Mouse (Mus musculus) intestine, embryonic 14.5 days (tissue): ENCODE measurements around the gene Fxyd3. TPM values are rescaled to one million over a fixed set of nuclear protein-coding genes. Genes with fewer than 3 reads are reported as not detected.

Experiments used
- ATAC-seq: fragments of 200-750 bp; cut with Nextera tagmentation; replicated peaks from 2 replicates; pipeline ENCODE4 v1.8.0; 2017; ENCODE audit warnings: low read depth, moderate number of reproducible peaks, moderate TSS enrichment, moderate library complexity; ENCODE audit not compliant: low FRiP score, low TSS enrichment
- DNase-seq: peaks from one replicate; pipeline ENCODE4 v3.0.0-alpha.2; 2018; ENCODE audit warnings: low spot score
- H3K27ac ChIP-seq: fragments of 300-500 bp; sonication (generic); 2 replicates; pipeline ENCODE4 v1.5.1; 2014; ENCODE audit warnings: low read depth, mild to moderate bottlenecking, control low read depth
- H3K27me3 ChIP-seq: fragments of 300-500 bp; sonication (generic); replicated peaks from 2 replicates; pipeline ENCODE4 v1.6.1; 2014; ENCODE audit warnings: low read length, control low read depth; ENCODE audit not compliant: control insufficient read depth, insufficient read depth
- H3K36me3 ChIP-seq: fragments of 300-500 bp; sonication (generic); 2 replicates; pipeline ENCODE4 v1.6.1; 2014; ENCODE audit warnings: low read length, control low read depth; ENCODE audit not compliant: control insufficient read depth, insufficient read depth
- H3K4me1 ChIP-seq: fragments of 300-500 bp; sonication (generic); replicated peaks from 2 replicates; pipeline ENCODE4 v1.6.1; 2014; ENCODE audit warnings: low read length, control low read depth, mixed read lengths; ENCODE audit not compliant: control insufficient read depth, insufficient read depth
- H3K4me2 ChIP-seq: fragments of 300-500 bp; sonication (generic); 2 replicates; pipeline ENCODE4 v1.6.1; 2014; ENCODE audit warnings: low read length
- H3K4me3 ChIP-seq: fragments of 300-500 bp; sonication (generic); 2 replicates; pipeline ENCODE4 v1.5.1; 2014; ENCODE audit warnings: low read depth, low read length, control low read depth, mixed read lengths
- H3K9ac ChIP-seq: fragments of 300-500 bp; sonication (generic); 2 replicates; pipeline ENCODE4 v1.6.1; 2014; ENCODE audit warnings: mild to moderate bottlenecking, low read length
- H3K9me3 ChIP-seq: fragments of 300-500 bp; sonication (generic); 2 replicates; pipeline ENCODE4 v1.6.1; 2016; ENCODE audit warnings: low read length, control low read depth; ENCODE audit not compliant: control insufficient read depth
- WGBS: fragments of 180-500 bp; shearing (Covaris S2); extraction: QIAGEN DNeasy Blood & Tissue Kit; methylation state at CpG from one replicate; pipeline ENCODE4 v1.1.7; 2014; 5-methylcytosine and 5-hydroxymethylcytosine counted together
- polyA plus RNA-seq: library from polyadenylated mRNA; unstranded; fragments of >200 nt; fragmentation: Nextera tagmentation; extraction: Ambion mirVana; gene quantifications from 2 replicates; pipeline ENCODE4 v1.2.1, GENCODE M21; 2014

The Fxyd3 gene
- polyA plus RNA-seq, 1 experiment from 2014 or later: 71.5 TPM

GRCm38 (mm10) chr7:31072326-31072725, 4.2 kb downstream of the Fxyd3 start:
- Histone ChIP-seq H3K9ac (no peak overlapping the region), H3K4me1 (peaks cover 8% of the 10 kb centered on the region), H3K27me3 (no peaks in the 10 kb centered on the region), H3K4me2 (peak overlapping the region; percentile 6; the same call in 1 of the 2 replicates), H3K27ac (peak overlapping the region; percentile 51; the same call in 1 of the 2 replicates), H3K36me3 (no peaks in the 10 kb centered on the region), H3K4me3 (no peak overlapping the region), H3K9me3 (no peaks in the 10 kb centered on the region)
- 24% methylated on average over 9 of the region's 9 CpGs for WGBS
- DNase-seq (no peak), ATAC-seq (no peak)

- WGBS: 83% methylated on average over 6 of the region's 6 CpGs
- no peak for ATAC-seq
- Histone ChIP-seq H3K9me3 (no peaks in the 10 kb centered on the region), H3K27me3 (no peaks in the 10 kb centered on the region), H3K27ac (no peak overlapping the region), H3K4me2 (no peak overlapping the region), H3K4me3 (no peak overlapping the region), H3K4me1 (peaks cover 8% of the 10 kb centered on the region), H3K36me3 (no peaks in the 10 kb centered on the region), H3K9ac (no peak overlapping the region)
- DNase-seq: no peak
Measured at GRCm38 (mm10) chr7:31070324-31070723, 6.2 kb downstream of the Fxyd3 start.

- no peak overlapping the region for H3K4me3 ChIP-seq
- no peaks in the 10 kb centered on the region for H3K27me3 ChIP-seq
- no peak overlapping the region for H3K4me2 ChIP-seq
- no peaks in the 10 kb centered on the region for H3K9me3 ChIP-seq
- DNase-seq (no peak), ATAC-seq (no peak)
- WGBS: 84% methylated on average over 14 of the region's 14 CpGs
- H3K4me1 ChIP-seq: peaks cover 8% of the 10 kb centered on the region
- H3K36me3 ChIP-seq: no peaks in the 10 kb centered on the region
- H3K9ac ChIP-seq: no peak overlapping the region
- no peak overlapping the region for H3K27ac ChIP-seq
Measured at GRCm38 (mm10) chr7:31069491-31069890, 7.0 kb downstream of the Fxyd3 start.

- Histone ChIP-seq H3K36me3 (no peaks in the 10 kb centered on the region), H3K9me3 (no peaks in the 10 kb centered on the region), H3K4me2 (no peak overlapping the region), H3K4me1 (peaks cover 8% of the 10 kb centered on the region), H3K27ac (no peak overlapping the region), H3K4me3 (no peak overlapping the region), H3K27me3 (no peaks in the 10 kb centered on the region), H3K9ac (no peak overlapping the region)
- ATAC-seq (peak; percentile 51), DNase-seq (no peak)
- 41% methylated on average over 5 of the region's 5 CpGs for WGBS
Measured at GRCm38 (mm10) chr7:31067836-31068235, 8.7 kb downstream of the Fxyd3 start.

- Histone ChIP-seq H3K36me3 (no peaks in the 10 kb centered on the region), H3K27me3 (no peaks in the 10 kb centered on the region), H3K4me2 (no peak overlapping the region), H3K9ac (no peak overlapping the region), H3K4me3 (no peak overlapping the region), H3K4me1 (no peaks in the 10 kb centered on the region), H3K27ac (no peak overlapping the region), H3K9me3 (no peaks in the 10 kb centered on the region)
- no peak for DNase-seq
- WGBS: 81% methylated on average over 12 of the region's 12 CpGs
- ATAC-seq: no peak
Measured at GRCm38 (mm10) chr7:31063074-31063560, 13.4 kb downstream of the Fxyd3 start.

- Histone ChIP-seq H3K9ac (no peak overlapping the region), H3K4me2 (peak overlapping the region; percentile 3; the same call in 1 of the 2 replicates)
- 89% methylated on average over 7 of the region's 7 CpGs for WGBS
Measured at GRCm38 (mm10) chr7:31060621-31061010, 15.9 kb downstream of the Fxyd3 start.

GRCm38 (mm10) chr7:31059919-31060620, 16.4 kb downstream of the Fxyd3 start:
- peaks cover 8% of the 10 kb centered on the region for H3K4me1 ChIP-seq
- no peak for ATAC-seq
- H3K9ac ChIP-seq: no peak overlapping the region
- peak overlapping the region; percentile 3; the same call in 1 of the 2 replicates for H3K4me2 ChIP-seq
- WGBS: 66% methylated on average over 11 of the region's 11 CpGs
- H3K36me3 ChIP-seq: no peaks in the 10 kb centered on the region
- peak overlapping the region; percentile 30; the same call in 1 of the 2 replicates for H3K27ac ChIP-seq
- no peak for DNase-seq
- no peaks in the 10 kb centered on the region for H3K9me3 ChIP-seq
- no peak overlapping the region for H3K4me3 ChIP-seq
- no peaks in the 10 kb centered on the region for H3K27me3 ChIP-seq

More at GRCm38 (mm10) chr7:31060621-31061010, 15.9 kb downstream of the Fxyd3 start:
- Histone ChIP-seq H3K4me1 (0 out of 2 replicates have a peak, but pooled peaks cover 3% of the 10 kb centered on the region), H3K27me3 (no peaks in the 10 kb centered on the region), H3K4me3 (no peak overlapping the region), H3K9me3 (no peaks in the 10 kb centered on the region), H3K36me3 (no peaks in the 10 kb centered on the region), H3K27ac (no peak overlapping the region)
- ATAC-seq: no peak
- no peak for DNase-seq

DNA sequence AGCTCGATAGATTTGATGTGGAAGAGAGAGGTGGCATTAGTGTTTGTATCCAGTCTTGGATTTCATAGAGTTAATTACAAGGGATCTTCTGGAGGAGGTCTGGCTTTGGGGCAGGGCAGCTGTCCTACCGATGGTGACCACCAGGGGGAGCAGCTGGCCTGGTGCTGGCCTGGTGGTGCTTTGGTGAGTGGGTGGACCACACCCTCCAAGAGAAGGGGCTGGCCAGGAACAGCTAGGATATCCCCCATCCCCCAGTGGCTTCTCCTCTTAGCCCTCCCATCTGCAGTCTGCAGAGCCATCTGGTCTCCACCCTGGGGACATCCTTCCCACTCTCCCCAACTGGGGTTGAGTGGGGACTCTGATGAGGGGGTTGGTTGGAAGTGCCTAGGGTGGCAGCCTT, 17.4 kb downstream of the Fxyd3 start, which contains the start of gene Lgi4:
Gene Lgi4 (plus strand): TSS at position 235 of the 400 bp plus-strand sequence.
- peak within 1 kb of the TSS; percentile 30; the same call in 1 of the 2 replicates for H3K27ac ChIP-seq
- H3K4me1 ChIP-seq: peaks cover 18% of the 10 kb centered on the region
- H3K9ac ChIP-seq: no peak within 1 kb of the TSS
- DNase-seq (peak; percentile 96), ATAC-seq (peak; percentile 50)
- H3K4me2 ChIP-seq: 0 out of 2 replicates have a peak within 1 kb of the TSS, but pooled peaks have one; percentile 3
- H3K4me3 ChIP-seq: no peak within 1 kb of the TSS
- no peaks in the 10 kb centered on the region for H3K9me3 ChIP-seq
- 0 out of 2 replicates have a peak, but pooled peaks cover 4% of the 10 kb centered on the region for H3K27me3 ChIP-seq
- WGBS: 7% methylated on average over 2 of the region's 2 CpGs
- no peaks in the 10 kb centered on the region for H3K36me3 ChIP-seq
